Comparison of ENCODE assay signal across 9 mouse cellular contexts in the genomic region with DNA sequence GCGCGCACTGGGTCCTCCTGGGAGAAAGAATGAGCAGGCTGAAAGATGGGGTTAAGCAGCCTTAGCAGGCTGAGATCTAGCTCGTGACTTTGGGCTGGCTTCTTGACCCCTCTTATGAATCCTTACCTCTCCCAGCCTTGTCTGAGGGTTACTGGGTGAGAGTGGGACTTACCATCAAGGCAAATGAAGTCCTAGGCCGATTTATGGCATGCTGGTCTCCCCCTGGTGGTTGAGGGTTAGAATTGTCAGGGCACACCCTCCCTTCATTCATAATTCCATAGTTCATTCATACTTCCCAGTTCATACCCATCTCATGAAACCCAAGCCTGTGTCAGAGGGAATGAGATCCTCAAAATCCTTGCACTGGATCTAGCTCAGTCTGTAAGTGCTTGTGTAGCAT. TPM values are rescaled to one million over a fixed set of nuclear protein-coding genes. Genes with fewer than 3 reads are reported as not detected.
A peak's percentile ranks its signal among the peaks of the same experiment; 100 is the strongest.
DNase-seq lines count a peak whose midpoint lies in the region; ATAC-seq and TF ChIP-seq lines count a peak whose summit lies in the region.
"Had no signal": no experiment of that assay in that cellular context is flagged by ENCODE, and none has a peak within 500 bp of the region (broad histone marks: within the 10 kb centered on the region; RNA-seq: fewer than 3 reads in every experiment).

No protein-coding gene starts in this region.

- no peaks in the 10 kb centered on the region for H3K36me3 ChIP-seq in intestine, postnatal 0 days (ENCODE audit: control insufficient read depth, insufficient read depth)
- no peaks in the 10 kb centered on the region for H3K36me3 ChIP-seq in intestine, embryonic 15.5 days

- H3K27me3 ChIP-seq in intestine, postnatal 0 days (replicated peaks; ENCODE audit: control insufficient read depth, insufficient read depth, low read length): no peaks in the 10 kb centered on the region
- H3K27me3 ChIP-seq in intestine, embryonic 15.5 days (replicated peaks): no peaks in the 10 kb centered on the region

- H3K9ac ChIP-seq in intestine, postnatal 0 days (ENCODE audit: low read depth, low read length): no peak overlapping the region
- H3K9ac ChIP-seq in intestine, embryonic 15.5 days: no peak overlapping the region

- no peak for ATAC-seq in intestine, postnatal 0 days
- ATAC-seq in intestine, embryonic 15.5 days: no peak

- no peaks in the 10 kb centered on the region for H3K9me3 ChIP-seq in intestine, postnatal 0 days (ENCODE audit: control insufficient read depth)
- no peaks in the 10 kb centered on the region for H3K9me3 ChIP-seq in intestine, embryonic 15.5 days
- H3K9me3 ChIP-seq: megakaryocyte, embryonic 14.5 days had no signal

- H3K4me1 ChIP-seq in intestine, postnatal 0 days (replicated peaks; ENCODE audit: control insufficient read depth, insufficient read depth, low read length): no peaks in the 10 kb centered on the region
- H3K4me1 ChIP-seq in intestine, embryonic 15.5 days (replicated peaks): peaks cover 6% of the 10 kb centered on the region; the same call in 1 of the 2 replicates

- peak; percentile 82 for DNase-seq in 3T3-L1 (ENCODE audit: low read depth, low spot score)
- DNase-seq in CD4-positive helper T cell, adult 2 months (ENCODE audit: low read depth, low spot score): peak; percentile 62
- peak; percentile 80 for DNase-seq in c-Kit-positive CD71-positive TER-119-positive erythroid progenitor cells, embryonic 14.5 days (ENCODE audit: low spot score)
- DNase-seq in induced T-regulatory cell, adult 2 months (ENCODE audit: low read depth): peak; percentile 81
- peak; percentile 44 to 57 for DNase-seq in natural killer cell, adult 2 months (ENCODE audit: low spot score in 2 of 2)
- DNase-seq in kidney, postnatal 14 days: no peak

- no peak overlapping the region for H3K27ac ChIP-seq in intestine, postnatal 0 days (ENCODE audit: low read depth, low read length)
- H3K27ac ChIP-seq in intestine, embryonic 15.5 days: no peak overlapping the region

- WGBS in intestine, postnatal 0 days: 56% methylated on average over 4 of the region's 4 CpGs
- 51% methylated on average over 4 of the region's 4 CpGs for WGBS in intestine, embryonic 15.5 days

- no peak overlapping the region for H3K4me2 ChIP-seq in intestine, postnatal 0 days (replicated peaks; ENCODE audit: low read depth)
- no peak overlapping the region for H3K4me2 ChIP-seq in intestine, embryonic 15.5 days (replicated peaks)

- peak; percentile 92 for TF ChIP-seq CTCF in intestine, postnatal 0 days (IDR thresholded peaks at IDR 0.05; ENCODE audit: low read depth)

- no peak overlapping the region for H3K4me3 ChIP-seq in intestine, postnatal 0 days (ENCODE audit: low read depth, low read length)
- no peak overlapping the region for H3K4me3 ChIP-seq in intestine, embryonic 15.5 days (replicated peaks)
- H3K4me3 ChIP-seq: megakaryocyte, embryonic 14.5 days had no signal

RNA-seq across cellular contexts. Expression of a gene that starts 3.8 kb away (rescaled TPM):
- polyA plus RNA-seq in intestine, postnatal 0 days (2015; fragmentation: Nextera tagmentation; extraction: Ambion mirVana): 0.22 TPM in 1 of 2 replicates, not detected in the other
- not detected in 2 replicates for polyA plus RNA-seq in intestine, embryonic 15.5 days (2015; fragmentation: Nextera tagmentation; extraction: Ambion mirVana)

RNA-seq across cellular contexts. Expression of a gene that starts 4.8 kb away (rescaled TPM):
- polyA plus RNA-seq in intestine, postnatal 0 days (2015; fragmentation: Nextera tagmentation; extraction: Ambion mirVana): 40.1 and 43.9 TPM in 2 replicates
- polyA plus RNA-seq in intestine, embryonic 15.5 days (2015; fragmentation: Nextera tagmentation; extraction: Ambion mirVana): 89.8 and 90.4 TPM in 2 replicates

RNA-seq across cellular contexts. Expression of a gene that starts 39.3 kb away (rescaled TPM):
- 9.1 and 9.8 TPM in 2 replicates for polyA plus RNA-seq in intestine, postnatal 0 days (2015; fragmentation: Nextera tagmentation; extraction: Ambion mirVana)
- 22.0 and 22.2 TPM in 2 replicates for polyA plus RNA-seq in intestine, embryonic 15.5 days (2015; fragmentation: Nextera tagmentation; extraction: Ambion mirVana)

RNA-seq across cellular contexts. Expression of a gene that starts 39.3 kb away (rescaled TPM):
- 116 and 120 TPM in 2 replicates for polyA plus RNA-seq in intestine, postnatal 0 days (2015; fragmentation: Nextera tagmentation; extraction: Ambion mirVana)
- polyA plus RNA-seq in intestine, embryonic 15.5 days (2015; fragmentation: Nextera tagmentation; extraction: Ambion mirVana): 92.0 and 98.9 TPM in 2 replicates
